Mouse (Mus musculus) cerebellum, adult 2 months (tissue): Measurements from ENCODE around the gene Tmem37.

Experiments
- CTCF ChIP-seq: fragments of 200-500 bp; IDR thresholded peaks from 2 replicates; pipeline ENCODE4 v1.5.1; 2011; ENCODE audit warnings: low read depth, mild to moderate bottlenecking, control low read depth, low read length, moderate library complexity, borderline replicate concordance; ENCODE audit not compliant: insufficient read depth
- POLR2A ChIP-seq: fragments of 200-500 bp; IDR thresholded peaks from 2 replicates; pipeline ENCODE4 v1.6.1; 2011; ENCODE audit warnings: low read length, control low read depth, borderline replicate concordance; ENCODE audit not compliant: insufficient read depth

DNA sequence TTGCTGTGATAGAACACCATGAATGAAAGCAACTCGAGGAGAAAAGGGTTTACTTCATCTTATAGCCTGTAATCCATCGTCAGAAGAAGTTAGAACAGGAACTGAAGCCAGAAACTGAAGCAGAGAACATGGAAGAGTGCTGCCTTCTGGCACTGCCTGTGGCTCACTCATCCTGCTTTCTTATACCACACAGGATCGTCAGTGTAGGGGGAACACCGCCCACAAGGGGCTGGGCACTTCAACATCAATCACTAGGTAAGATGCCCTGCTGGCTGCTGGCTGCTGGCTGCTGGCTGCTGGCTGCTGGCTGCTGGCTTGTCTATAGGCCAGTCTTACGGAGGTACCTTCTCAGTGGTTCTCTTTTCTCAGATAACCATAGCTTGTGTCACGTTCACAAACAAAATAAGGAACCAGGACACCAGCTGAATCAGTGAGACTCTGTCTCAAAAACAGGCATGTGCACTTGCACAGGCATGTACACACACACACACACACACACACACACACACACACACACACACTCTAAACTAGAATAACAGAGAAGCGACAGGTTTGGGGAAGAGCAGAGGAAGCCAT lies 53.5 kb downstream of the Tmem37 start:
- TF ChIP-seq CTCF (no peak), POLR2A (no peak)
